Mouse (Mus musculus) neural tube, embryonic 11.5 days (tissue): ENCODE results near the gene Trim47. TPM values are rescaled to one million over a fixed set of nuclear protein-coding genes. Genes with fewer than 3 reads are reported as not detected.

Experiments used
- ATAC-seq: fragments of 200-750 bp; cut with Nextera tagmentation; 2 replicates; pipeline ENCODE4 v1.8.0; 2017; ENCODE audit warnings: moderate number of reproducible peaks, mild to moderate bottlenecking, moderate TSS enrichment, moderate library complexity; ENCODE audit not compliant: insufficient read depth, low FRiP score, low TSS enrichment
- DNase-seq: peaks from one replicate; pipeline ENCODE4 v3.0.0-alpha.2; 2015; ENCODE audit warnings: low spot score
- H3K27ac ChIP-seq: fragments of 300-500 bp; sonication (generic); 2 replicates; pipeline ENCODE4 v1.5.1; 2014; ENCODE audit warnings: low read depth, mild to moderate bottlenecking, low read length
- H3K27me3 ChIP-seq: fragments of 300-500 bp; sonication (generic); 2 replicates; pipeline ENCODE4 v1.6.1; 2014; ENCODE audit warnings: mild to moderate bottlenecking, low read length, mixed read lengths; ENCODE audit not compliant: control insufficient read depth, insufficient read depth
- H3K36me3 ChIP-seq: fragments of 300-500 bp; sonication (generic); 2 replicates; pipeline ENCODE4 v1.6.1; 2014; ENCODE audit warnings: mild to moderate bottlenecking, low read length, moderate library complexity, mixed read lengths; ENCODE audit not compliant: control insufficient read depth, insufficient read depth
- H3K4me1 ChIP-seq: fragments of 300-500 bp; sonication (generic); 2 replicates; pipeline ENCODE4 v1.6.1; 2014; ENCODE audit warnings: low read length, mixed read lengths; ENCODE audit not compliant: control insufficient read depth, insufficient read depth
- H3K4me2 ChIP-seq: fragments of 300-500 bp; sonication (generic); 2 replicates; pipeline ENCODE4 v1.6.1; 2014; ENCODE audit warnings: low read depth, mild to moderate bottlenecking, moderate library complexity
- H3K4me3 ChIP-seq: fragments of 300-500 bp; sonication (generic); 2 replicates; pipeline ENCODE4 v1.5.1; 2014; ENCODE audit warnings: low read depth, low read length
- H3K9ac ChIP-seq: fragments of 300-500 bp; sonication (generic); 2 replicates; pipeline ENCODE4 v1.6.1; 2014; ENCODE audit warnings: mild to moderate bottlenecking, low read length
- H3K9me3 ChIP-seq: fragments of 300-500 bp; sonication (generic); 2 replicates; pipeline ENCODE4 v1.6.1; 2016; ENCODE audit warnings: low read length; ENCODE audit not compliant: control insufficient read depth
- WGBS: fragments of 180-500 bp; shearing (Covaris S2); extraction: QIAGEN DNeasy Blood & Tissue Kit; methylation state at CpG from one replicate; pipeline ENCODE4 v1.1.7; 2014; 5-methylcytosine and 5-hydroxymethylcytosine counted together
- polyA plus RNA-seq: library from polyadenylated mRNA; unstranded; fragments of >200 nt; fragmentation: Nextera tagmentation; extraction: Ambion mirVana; gene quantifications from 2 replicates; pipeline ENCODE4 v1.2.1, GENCODE M21; 2014

Gene Trim47
- polyA plus RNA-seq, 1 experiment from 2014 or later = 3.3 TPM

GRCm38 (mm10) chr11:116111611-116112203 lies 15.3 kb downstream of the Trim47 start:
- WGBS = 83% methylated on average over 19 of the region's 19 CpGs
- Histone ChIP-seq H3K9me3 (no peaks in the 10 kb centered on the region), H3K4me3 (no peak overlapping the region), H3K36me3 (no peaks in the 10 kb centered on the region), H3K9ac (no peak overlapping the region), H3K27me3 (peaks cover 46% of the 10 kb centered on the region), H3K4me1 (no peaks in the 10 kb centered on the region; the same call in 1 of the 2 replicates), H3K4me2 (no peak overlapping the region), H3K27ac (no peak overlapping the region)
- DNase-seq = no peak
- no peak for ATAC-seq

DNA sequence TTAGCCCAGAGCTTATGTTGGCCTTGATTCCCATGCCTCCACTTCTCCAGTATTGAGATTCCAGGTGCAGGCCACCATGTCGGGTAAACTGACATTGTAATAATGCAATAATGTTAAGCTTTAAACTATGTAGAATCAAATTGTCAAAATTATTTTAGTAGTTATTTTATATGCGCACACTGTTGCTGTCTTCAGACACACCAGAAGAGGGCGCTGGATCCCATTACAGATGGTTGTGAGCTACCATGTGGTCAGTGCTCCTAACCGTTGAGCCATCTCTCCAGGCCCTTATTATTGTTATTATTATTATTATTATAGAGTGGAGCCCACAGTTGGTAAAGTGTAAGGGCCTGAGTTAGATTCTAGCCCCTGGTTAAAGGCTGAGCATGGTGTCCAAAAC lies 15.9 kb downstream of the Trim47 start:
- ATAC-seq (no peak), DNase-seq (no peak)
- WGBS = 76% methylated on average over 4 of the region's 4 CpGs
- no peak overlapping the region for H3K4me3 ChIP-seq
- H3K27me3 ChIP-seq = peaks cover 51% of the 10 kb centered on the region
- no peaks in the 10 kb centered on the region for H3K9me3 ChIP-seq
- H3K9ac ChIP-seq = no peak overlapping the region
- H3K27ac ChIP-seq = no peak overlapping the region
- H3K4me1 ChIP-seq = peaks cover 3% of the 10 kb centered on the region
- no peaks in the 10 kb centered on the region for H3K36me3 ChIP-seq
- H3K4me2 ChIP-seq = no peak overlapping the region

GRCm38 (mm10) chr11:116110540-116110939 lies 16.5 kb downstream of the Trim47 start:
- no peaks in the 10 kb centered on the region for H3K36me3 ChIP-seq
- peaks cover 5% of the 10 kb centered on the region for H3K4me1 ChIP-seq
- H3K4me3 ChIP-seq = no peak overlapping the region
- ATAC-seq = no peak
- no peak for DNase-seq
- 32% methylated on average over 10 of the region's 10 CpGs for WGBS
- no peak overlapping the region for H3K27ac ChIP-seq
- H3K9ac ChIP-seq = no peak overlapping the region
- no peak overlapping the region; the same call in 1 of the 2 replicates for H3K4me2 ChIP-seq
- no peaks in the 10 kb centered on the region for H3K9me3 ChIP-seq
- H3K27me3 ChIP-seq = peaks cover 56% of the 10 kb centered on the region

DNA sequence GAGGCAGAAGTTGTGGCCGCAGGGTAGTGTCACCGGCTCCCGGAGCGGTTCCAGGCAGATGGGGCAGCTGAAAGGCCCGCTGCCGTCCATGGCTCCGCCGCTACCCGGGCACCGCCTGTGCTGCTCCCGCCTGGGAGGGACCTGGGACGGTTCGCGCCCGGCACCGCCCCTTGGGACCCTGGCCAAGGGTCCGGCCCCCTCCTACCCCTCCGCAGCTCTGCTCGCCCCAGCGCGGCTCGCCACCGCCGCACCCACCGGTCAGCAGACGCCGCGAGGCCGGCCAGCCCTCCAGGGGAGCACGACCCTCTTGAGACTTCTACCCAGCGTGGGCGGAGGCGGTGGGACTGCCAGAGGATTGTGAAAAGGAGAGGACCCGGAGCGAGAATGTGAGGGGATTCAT lies 16.9 kb downstream of the Trim47 start:
- 2% methylated on average over 28 of the region's 35 CpGs for WGBS
- Histone ChIP-seq H3K27me3 (peaks cover 58% of the 10 kb centered on the region), H3K4me3 (peak overlapping the region; percentile 23; the same call in 1 of the 2 replicates), H3K9me3 (no peaks in the 10 kb centered on the region), H3K27ac (no peak overlapping the region), H3K4me2 (peak overlapping the region; percentile 27), H3K4me1 (peaks cover 5% of the 10 kb centered on the region), H3K9ac (no peak overlapping the region), H3K36me3 (no peaks in the 10 kb centered on the region)
- ATAC-seq (no peak), DNase-seq (no peak)

GRCm38 (mm10) chr11:116109441-116110081 lies 17.4 kb downstream of the Trim47 start:
- Histone ChIP-seq H3K9me3 (no peaks in the 10 kb centered on the region), H3K9ac (no peak overlapping the region), H3K27me3 (peaks cover 58% of the 10 kb centered on the region), H3K4me1 (peaks cover 5% of the 10 kb centered on the region), H3K36me3 (no peaks in the 10 kb centered on the region), H3K4me3 (peak overlapping the region; percentile 23), H3K4me2 (peak overlapping the region; percentile 27), H3K27ac (no peak overlapping the region)
- peak; percentile 22 for DNase-seq
- WGBS = 2% methylated on average over 64 of the region's 70 CpGs
- no peak for ATAC-seq

- 5% methylated on average over 23 of the region's 23 CpGs for WGBS
- peaks cover 13% of the 10 kb centered on the region for H3K4me1 ChIP-seq
- DNase-seq (no peak), ATAC-seq (no peak)
- no peaks in the 10 kb centered on the region for H3K36me3 ChIP-seq
- no peaks in the 10 kb centered on the region for H3K9me3 ChIP-seq
- peaks cover 58% of the 10 kb centered on the region for H3K27me3 ChIP-seq
- H3K27ac ChIP-seq = no peak overlapping the region
- H3K4me3 ChIP-seq = no peak overlapping the region
- no peak overlapping the region for H3K4me2 ChIP-seq
- no peak overlapping the region for H3K9ac ChIP-seq
Measured at GRCm38 (mm10) chr11:116108464-116109137, 18.4 kb downstream of the Trim47 start.

DNA sequence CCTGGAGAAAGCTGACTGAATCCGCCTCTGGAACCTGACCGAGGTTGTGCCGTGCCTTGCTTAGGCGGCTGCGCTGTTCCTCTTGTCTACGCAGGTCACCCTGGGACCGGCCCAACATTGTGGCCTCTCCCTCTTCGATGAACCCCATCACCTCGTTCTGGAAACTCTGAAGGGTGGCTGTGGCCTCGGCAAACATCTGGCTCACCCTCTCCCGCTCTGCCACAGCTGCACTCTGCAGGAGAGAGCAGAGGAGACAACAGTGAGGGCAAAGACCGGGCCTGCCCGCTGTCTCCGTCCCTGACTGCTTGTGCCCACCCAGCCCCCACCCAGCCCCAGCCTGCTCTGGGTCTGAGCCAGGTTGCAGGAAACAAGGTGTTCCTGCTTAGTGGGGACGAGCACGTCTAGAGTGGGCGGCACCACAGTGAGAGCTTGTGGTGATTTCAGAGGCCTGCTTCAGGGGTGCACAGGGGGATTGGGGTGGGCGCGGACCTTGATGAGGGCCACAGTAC lies 19.2 kb downstream of the Trim47 start:
- ATAC-seq (no peak), DNase-seq (no peak)
- peaks cover 58% of the 10 kb centered on the region for H3K27me3 ChIP-seq
- no peak overlapping the region for H3K4me3 ChIP-seq
- H3K9me3 ChIP-seq = no peaks in the 10 kb centered on the region
- no peak overlapping the region for H3K27ac ChIP-seq
- H3K36me3 ChIP-seq = no peaks in the 10 kb centered on the region
- H3K4me1 ChIP-seq = peaks cover 14% of the 10 kb centered on the region
- no peak overlapping the region for H3K9ac ChIP-seq
- H3K4me2 ChIP-seq = no peak overlapping the region
- WGBS = 10% methylated on average over 19 of the region's 19 CpGs

- WGBS = 16% methylated on average over 13 of the region's 14 CpGs
- Histone ChIP-seq H3K36me3 (no peaks in the 10 kb centered on the region), H3K9me3 (no peaks in the 10 kb centered on the region), H3K9ac (no peak overlapping the region), H3K27ac (no peak overlapping the region), H3K4me2 (no peak overlapping the region), H3K4me3 (no peak overlapping the region), H3K27me3 (peaks cover 58% of the 10 kb centered on the region), H3K4me1 (peaks cover 14% of the 10 kb centered on the region)
- DNase-seq (no peak), ATAC-seq (no peak)
Measured at GRCm38 (mm10) chr11:116106963-116107776, 19.8 kb downstream of the Trim47 start.
